Comparison of ENCODE assay signal across 12 mouse cellular contexts in the genomic region with DNA sequence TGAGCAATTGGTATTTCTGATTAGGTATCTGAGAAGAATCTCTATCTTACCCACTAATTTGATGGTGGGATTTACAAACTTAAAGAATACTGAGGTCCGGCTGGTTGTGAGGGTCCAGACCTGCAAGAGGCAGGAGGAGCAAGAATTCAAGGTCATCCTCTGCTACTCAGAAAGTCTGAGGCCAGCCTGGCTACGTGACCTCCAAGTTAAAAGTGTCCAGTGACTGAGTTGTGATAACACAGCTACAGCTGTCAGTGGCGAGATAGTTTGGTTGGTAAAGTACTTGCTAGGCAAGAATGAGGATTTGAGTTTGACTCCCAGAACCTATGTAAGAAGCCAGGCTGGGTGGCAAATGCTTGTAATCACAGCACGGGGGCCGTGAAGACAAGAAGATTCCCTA.
"Had no signal": no experiment of that assay in that cellular context is flagged by ENCODE, and none has a peak within 500 bp of the region (broad histone marks: within the 10 kb centered on the region; RNA-seq: fewer than 3 reads in every experiment).

No protein-coding gene starts in this region.

- H3K27me3 ChIP-seq: kidney, embryonic 15.5 days; limb, embryonic 15.5 days; liver, embryonic 12.5 days had no signal

- ATAC-seq: liver, embryonic 12.5 days; midbrain, embryonic 16.5 days had no signal

- DNase-seq: kidney, postnatal 14 days; lung, embryonic 14.5 days; lung, postnatal 10 days; lung, postnatal 4 days; right cerebral cortex, adult 18-20 months; right cerebral cortex, postnatal 25 days; thymus, postnatal 36 days had no signal

- H3K27ac ChIP-seq: kidney, embryonic 15.5 days; limb, embryonic 15.5 days; liver, embryonic 12.5 days had no signal

- H3K36me3 ChIP-seq: liver, embryonic 12.5 days had no signal

- H3K9me3 ChIP-seq: kidney, embryonic 15.5 days; limb, embryonic 15.5 days; liver, embryonic 12.5 days had no signal

- H3K4me2 ChIP-seq: kidney, embryonic 15.5 days; limb, embryonic 15.5 days; liver, embryonic 12.5 days; lung, embryonic 14.5 days; midbrain, embryonic 11.5 days had no signal

- H3K9ac ChIP-seq: kidney, embryonic 15.5 days; limb, embryonic 15.5 days; liver, embryonic 12.5 days; lung, embryonic 14.5 days had no signal

- H3K4me1 ChIP-seq: liver, embryonic 12.5 days had no signal

- H3K4me3 ChIP-seq: kidney, embryonic 15.5 days; limb, embryonic 15.5 days; liver, embryonic 12.5 days had no signal
